Mouse (Mus musculus) brown adipose tissue, adult 24 weeks (tissue): ENCODE data around the gene Tceal5. TPM values are rescaled to one million over a fixed set of nuclear protein-coding genes. Genes with fewer than 3 reads are reported as not detected.

Source experiments
- H3K27ac ChIP-seq: fragments of 200-500 bp; replicated peaks from 2 replicates; pipeline ENCODE4 v1.5.1; 2012; ENCODE audit warnings: low read depth, mild to moderate bottlenecking, low read length
- H3K4me1 ChIP-seq: fragments of 200-500 bp; 2 replicates; pipeline ENCODE4 v1.6.1; 2012; ENCODE audit warnings: low read length, mixed read lengths; ENCODE audit not compliant: control insufficient read depth, insufficient read depth, insufficient read length
- H3K4me3 ChIP-seq: fragments of 200-500 bp; 2 replicates; pipeline ENCODE4 v1.5.1; 2012; ENCODE audit warnings: low read depth, mild to moderate bottlenecking, low read length, moderate library complexity; ENCODE audit not compliant: insufficient read depth
- polyA plus RNA-seq: library from polyadenylated mRNA; stranded (reverse); fragments of >200 nt; gene quantifications from 2 replicates; pipeline ENCODE4 v1.2.4, GENCODE M21; 2012; ENCODE audit not compliant: missing spikeins, insufficient read depth, insufficient read length

Tceal5 gene
- polyA plus RNA-seq, 1 experiment = 1.3 TPM

DNA sequence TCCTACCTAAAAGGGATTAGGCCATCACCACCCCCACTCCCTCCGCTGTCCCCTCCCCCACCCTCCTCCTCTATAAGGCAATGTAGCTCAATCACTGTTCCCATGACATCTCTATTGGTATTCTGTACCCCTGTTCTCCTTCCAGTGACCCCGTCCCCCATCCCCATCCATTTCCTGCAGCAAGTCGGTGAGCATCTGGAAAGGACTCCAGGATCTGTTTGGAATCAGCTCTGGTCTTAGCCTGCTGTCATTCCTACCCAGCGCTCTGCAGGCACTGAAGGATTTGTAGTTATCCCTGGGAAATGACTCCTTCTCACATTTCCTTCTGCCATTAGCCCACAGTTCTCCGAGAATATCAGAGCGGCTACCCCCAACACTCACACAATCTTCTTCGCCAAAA is 419 bp downstream of the Tceal5 start:
- Histone ChIP-seq H3K4me3 (peak overlapping the region; percentile 43), H3K27ac (no peak overlapping the region), H3K4me1 (peaks cover 4% of the 10 kb centered on the region)

DNA sequence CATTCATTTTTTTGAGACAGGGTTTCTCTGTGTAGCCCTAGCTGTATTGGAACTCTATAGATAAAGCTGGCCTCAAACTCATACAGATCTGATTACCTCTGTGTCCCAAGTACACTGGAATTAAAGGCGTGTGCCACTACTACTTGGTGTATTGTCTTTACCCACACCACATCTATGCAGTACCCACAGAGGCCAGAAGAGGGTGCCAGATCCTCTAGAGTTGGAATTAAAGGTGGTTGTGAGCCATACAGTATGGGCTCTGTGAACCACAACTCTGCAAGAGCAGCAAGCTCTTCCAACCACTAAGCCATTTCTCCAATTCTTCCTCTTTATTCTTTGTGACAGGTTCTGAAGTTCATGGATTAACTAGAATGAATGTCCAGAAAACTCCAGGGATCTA is 6.8 kb downstream of the Tceal5 start:
- no peaks in the 10 kb centered on the region for H3K4me1 ChIP-seq

DNA sequence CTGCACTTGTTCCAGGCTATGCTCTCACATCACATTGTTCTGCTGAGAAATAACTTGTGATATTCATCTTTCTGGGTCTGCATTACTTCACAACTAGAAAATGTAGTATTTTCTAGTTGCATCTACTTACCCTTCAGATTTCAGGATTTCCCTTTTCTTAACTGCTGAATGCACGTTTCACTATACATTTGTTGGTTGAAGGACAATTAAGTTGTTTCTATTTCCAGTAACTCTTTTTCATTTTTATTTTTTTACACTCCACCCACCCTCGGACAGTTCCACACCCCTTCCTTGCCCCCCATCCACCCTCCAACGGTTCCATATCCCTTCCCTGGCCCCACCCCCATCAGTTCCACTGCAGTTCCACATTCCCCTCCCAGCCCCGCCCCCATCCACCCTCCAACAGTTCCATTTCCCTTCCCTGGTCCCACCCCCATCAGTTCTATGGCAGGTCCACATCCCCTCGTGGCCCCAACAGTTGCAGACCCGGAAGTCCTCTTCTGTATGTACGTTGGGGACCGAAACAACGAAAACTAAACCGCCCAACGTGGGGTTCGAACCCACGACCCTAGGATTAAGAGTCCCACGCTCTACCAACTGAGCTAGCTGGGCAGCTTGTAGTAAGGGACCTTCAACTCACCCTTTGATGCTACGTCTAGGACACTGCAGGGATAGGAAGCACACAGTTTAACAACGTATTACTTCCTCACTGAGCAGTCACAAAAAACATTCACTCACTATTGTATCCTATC is 8.3 kb downstream of the Tceal5 start:
- H3K4me3 ChIP-seq = no peak overlapping the region
- no peak overlapping the region for H3K27ac ChIP-seq
- no peaks in the 10 kb centered on the region for H3K4me1 ChIP-seq

More for the DNA sequence above, 6.8 kb downstream of the Tceal5 start:
- Histone ChIP-seq H3K4me3 (no peak overlapping the region), H3K27ac (no peak overlapping the region)

DNA sequence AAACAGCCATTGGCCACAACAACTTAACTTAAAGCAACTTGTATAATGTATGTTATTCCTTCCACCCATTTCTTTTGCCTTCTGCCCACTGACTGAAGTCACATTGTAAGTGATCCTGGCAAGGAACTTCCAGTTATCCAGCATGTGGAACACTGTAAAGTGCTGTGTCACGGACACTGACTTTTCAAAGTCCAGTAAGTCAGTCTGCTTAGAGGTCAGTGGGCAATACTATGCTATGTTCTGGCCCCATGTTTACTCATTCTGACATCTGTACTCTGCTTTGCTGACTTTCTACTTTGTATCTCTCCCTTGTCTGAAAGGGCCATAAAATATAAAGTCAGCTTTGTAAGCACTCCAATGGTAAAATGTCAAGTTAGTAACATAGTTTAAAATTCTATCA is 20.6 kb downstream of the Tceal5 start:
- H3K4me3 ChIP-seq = no peak overlapping the region
- H3K27ac ChIP-seq = no peak overlapping the region
- no peaks in the 10 kb centered on the region for H3K4me1 ChIP-seq

DNA sequence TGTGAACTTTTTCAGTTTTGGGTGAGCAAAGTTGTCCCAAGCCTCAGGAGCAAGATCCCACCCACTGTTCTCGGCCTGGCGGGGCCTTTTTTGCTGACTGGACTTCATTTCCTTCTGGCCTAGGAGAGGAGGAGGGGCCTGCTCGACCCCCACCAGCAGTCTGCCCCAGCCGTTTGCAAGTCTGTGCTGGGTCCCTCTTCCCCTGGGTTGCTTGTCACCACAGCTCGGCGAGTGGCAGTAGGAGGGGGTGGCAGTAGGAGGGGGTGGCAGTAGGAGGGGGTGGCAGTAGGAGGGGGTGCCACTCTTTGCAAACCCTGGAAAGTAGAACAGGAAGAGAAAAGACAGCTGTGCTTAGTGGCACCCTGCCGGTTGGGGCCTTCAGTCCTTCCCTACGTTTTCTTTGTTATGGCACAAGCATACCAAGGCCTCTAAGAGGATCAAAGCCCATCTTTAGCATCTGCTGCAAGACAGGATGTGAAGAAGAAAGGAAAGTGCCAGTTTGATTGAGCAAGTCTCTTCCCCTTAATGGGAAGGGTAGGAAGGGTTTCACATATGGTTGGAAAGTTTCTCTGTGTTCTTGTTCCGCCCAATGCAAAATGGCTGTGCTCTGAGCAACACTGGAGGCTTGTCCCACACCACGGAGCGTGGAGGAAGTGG is 22.7 kb downstream of the Tceal5 start:
- Histone ChIP-seq H3K4me3 (no peak overlapping the region), H3K27ac (no peak overlapping the region), H3K4me1 (no peaks in the 10 kb centered on the region)

DNA sequence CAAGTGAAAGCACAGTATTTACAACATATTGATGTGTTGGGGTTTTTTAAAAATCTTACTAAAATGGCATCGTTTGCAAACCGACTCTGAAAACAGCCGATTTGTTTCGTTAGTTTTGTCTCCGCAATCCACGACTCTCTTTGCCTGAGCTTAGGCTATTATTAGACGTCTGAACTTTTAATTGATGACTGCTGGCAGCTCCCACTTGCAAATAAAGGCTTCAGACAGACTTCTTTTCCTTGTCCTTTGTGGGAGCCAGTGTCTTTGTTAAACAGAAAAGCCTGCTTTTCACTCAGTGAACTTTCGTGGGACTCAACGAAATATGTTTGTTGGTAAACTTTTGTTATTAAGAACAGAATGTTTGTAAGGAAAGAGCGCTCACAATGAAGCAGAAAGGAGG is 30.9 kb downstream of the Tceal5 start:
- Histone ChIP-seq H3K4me1 (no peaks in the 10 kb centered on the region), H3K4me3 (peak overlapping the region; percentile 83), H3K27ac (no peak overlapping the region)

DNA sequence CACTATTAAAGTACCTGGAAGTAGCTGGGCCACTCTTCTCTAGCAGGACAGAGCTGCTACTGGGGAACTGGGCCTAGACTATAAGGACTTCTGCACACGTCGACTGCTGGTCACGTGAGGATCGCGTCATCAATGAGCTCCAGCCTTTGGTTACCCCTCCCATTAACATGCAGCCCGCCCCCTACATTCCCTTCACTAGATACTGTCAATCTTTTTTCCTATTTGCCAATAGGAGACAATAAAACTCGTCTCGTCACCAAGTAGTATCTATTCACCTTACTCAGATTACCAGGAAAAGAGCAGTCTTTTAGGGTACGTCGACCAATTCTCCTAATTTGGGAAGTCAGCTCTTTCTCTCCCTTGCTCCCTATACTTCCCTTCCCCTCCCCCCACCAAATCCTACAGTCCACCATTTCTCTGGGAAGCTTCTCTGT is 31.5 kb downstream of the Tceal5 start, which contains the start of gene Tceal8:
Tceal8 (minus strand) TSS at position 225 of the 434 bp plus-strand sequence.
- H3K27ac ChIP-seq = peak within 1 kb of the TSS; percentile 80
- H3K4me1 ChIP-seq = no peaks in the 10 kb centered on the region
- H3K4me3 ChIP-seq = peak within 1 kb of the TSS; percentile 83

DNA sequence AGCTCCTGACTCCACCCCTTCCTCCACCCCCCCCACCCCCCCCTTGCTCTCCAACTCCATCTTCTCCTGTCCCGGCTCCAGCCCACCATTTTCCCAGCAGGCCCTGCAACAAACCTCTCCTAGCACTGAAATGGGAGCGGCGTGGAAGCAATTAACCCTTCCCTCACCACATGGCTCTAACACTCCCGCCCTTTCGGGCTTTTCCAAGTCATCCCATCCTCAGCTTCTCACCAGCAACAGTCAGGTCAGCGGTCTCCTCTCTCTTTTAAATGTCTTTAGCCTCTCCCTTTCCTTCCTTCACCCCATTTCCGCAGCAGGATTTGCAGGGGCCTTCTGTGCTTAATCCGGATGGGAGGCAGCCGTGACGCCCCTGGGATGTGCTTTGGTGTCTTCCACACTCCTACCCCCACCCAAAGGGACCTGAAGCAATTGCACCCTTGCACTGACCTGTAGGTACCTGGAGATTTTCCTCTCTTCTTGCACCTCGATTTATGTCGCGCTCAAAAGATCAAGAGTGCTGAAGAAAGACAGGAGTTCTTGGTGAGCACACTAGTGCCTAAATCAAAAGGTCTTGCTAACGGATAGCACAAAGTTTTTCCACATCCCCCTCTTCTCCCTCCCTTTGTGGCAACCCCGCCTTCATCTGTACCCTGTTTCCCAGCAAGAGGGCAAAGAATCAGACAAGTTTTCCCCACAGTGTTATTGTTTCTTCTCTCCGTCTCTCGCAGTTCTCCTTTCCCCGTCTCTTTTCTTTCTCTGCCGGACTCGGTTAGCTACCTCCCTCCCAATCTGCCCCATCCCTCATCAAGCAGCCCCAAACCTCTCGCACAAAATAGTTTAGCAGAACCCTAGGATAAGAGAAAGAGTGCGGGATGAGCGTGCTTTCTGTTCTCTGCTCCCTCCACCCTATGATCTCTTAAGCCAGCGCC is 32.2 kb downstream of the Tceal5 start:
- Histone ChIP-seq H3K4me1 (no peaks in the 10 kb centered on the region), H3K4me3 (peak overlapping the region; percentile 83), H3K27ac (peak overlapping the region; percentile 80)

DNA sequence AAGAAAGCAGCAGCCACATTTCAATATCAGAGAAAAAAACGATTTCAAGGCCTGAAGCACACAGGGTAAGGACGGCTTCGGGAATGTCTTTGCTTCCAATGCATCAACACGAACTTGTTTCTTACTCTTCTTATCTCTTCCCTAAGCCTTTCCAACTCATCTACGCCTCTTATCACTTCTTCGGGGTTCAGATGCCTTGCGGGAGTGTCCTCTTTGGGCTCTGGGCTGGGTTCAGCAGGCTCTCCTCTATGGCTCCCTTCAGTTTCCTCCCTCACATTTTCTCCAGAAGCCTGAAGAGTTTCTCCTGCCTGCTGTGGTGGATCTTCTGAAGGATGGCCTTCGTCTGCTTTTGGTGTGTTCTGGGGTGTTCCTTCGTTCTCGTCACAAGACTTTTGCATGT is 33.1 kb downstream of the Tceal5 start:
- Histone ChIP-seq H3K27ac (no peak overlapping the region), H3K4me3 (0 out of 2 replicates have a peak overlapping the region, but pooled peaks have one; percentile 83), H3K4me1 (no peaks in the 10 kb centered on the region)

Other genes starting within 250 kb of the Tceal5 start
- 67.1 and 105 TPM in 2 replicates for gene Arxes2, start 210.1 kb downstream of the Tceal5 start, polyA plus RNA-seq
- 24.0 and 26.8 TPM in 2 replicates for gene Arxes1, start 170.5 kb downstream of the Tceal5 start, polyA plus RNA-seq
- gene Bex2, start 135.6 kb downstream of the Tceal5 start, polyA plus RNA-seq = not detected in 2 replicates
- gene Nxf3, start 118.6 kb downstream of the Tceal5 start, polyA plus RNA-seq = not detected in 2 replicates
- gene Bex4, start 64.9 kb downstream of the Tceal5 start, polyA plus RNA-seq = not detected in 2 replicates
- gene Tceal8, start 31.5 kb downstream of the Tceal5 start, polyA plus RNA-seq = 36.9 and 44.8 TPM in 2 replicates
- 1.2 and 1.6 TPM in 2 replicates for gene Tceal7, start 10.9 kb upstream of the Tceal5 start, polyA plus RNA-seq
- gene Bex1, start 11.6 kb upstream of the Tceal5 start, polyA plus RNA-seq = not detected in 2 replicates
- 34.5 and 40.6 TPM in 2 replicates for gene Tceal9, start 41.2 kb upstream of the Tceal5 start, polyA plus RNA-seq
- gene Bex3, start 66.4 kb upstream of the Tceal5 start, polyA plus RNA-seq = 3.4 and 4.5 TPM in 2 replicates